Mouse (Mus musculus) CH12.LX (cell line): Measurements from ENCODE around the gene Ip6k1.

Source experiments
- BHLHE40 ChIP-seq: IDR thresholded peaks from 2 replicates; pipeline ENCODE4 v1.6.1; 2011; ENCODE audit warnings: mild to moderate bottlenecking, low read depth, low read length, improper control_type of control experiment
- CTCF ChIP-seq, 2 experiments: IDR thresholded peaks in 1 of 2; conservative IDR thresholded peaks in 1 of 2; 2 replicates each; pipeline ENCODE4 v1.5.1; 2011 to 2012; ENCODE audit warnings: low read depth in 2 of 2, low read length in 2 of 2, improper control_type of control experiment in 1 of 2, inconsistent platforms in 1 of 2, mild to moderate bottlenecking in 1 of 2, moderate library complexity in 1 of 2
- ETS1 ChIP-seq: conservative IDR thresholded peaks from 2 replicates; pipeline ENCODE4 v1.6.1; 2012; ENCODE audit warnings: low read depth, mild to moderate bottlenecking, inconsistent platforms, low read length, improper control_type of control experiment, moderate library complexity
- MAX ChIP-seq: IDR thresholded peaks from 2 replicates; pipeline ENCODE4 v1.6.1; 2011; ENCODE audit warnings: low read length, improper control_type of control experiment
- POLR2A ChIP-seq: IDR thresholded peaks from 2 replicates; pipeline ENCODE4 v1.6.1; 2011; ENCODE audit warnings: low read depth, mild to moderate bottlenecking, improper control_type of control experiment, low read length
- RAD21 ChIP-seq: IDR thresholded peaks from 2 replicates; pipeline ENCODE4 v1.6.1; 2011; ENCODE audit warnings: low read depth, mild to moderate bottlenecking, low read length, improper control_type of control experiment, moderate library complexity
- SMC3 ChIP-seq: IDR thresholded peaks from 2 replicates; pipeline ENCODE4 v1.6.1; 2011; ENCODE audit warnings: low read depth, low read length, improper control_type of control experiment
- ZC3H11A ChIP-seq: IDR thresholded peaks from 2 replicates; pipeline ENCODE4 v1.6.1; 2012; ENCODE audit warnings: low read depth, mild to moderate bottlenecking, inconsistent platforms, low read length, improper control_type of control experiment
- ZMIZ1 ChIP-seq: IDR thresholded peaks from 2 replicates; pipeline ENCODE4 v1.6.1; 2012; ENCODE audit warnings: low read depth, mild to moderate bottlenecking, inconsistent platforms, low read length, improper control_type of control experiment

GRCm38 (mm10) chr9:108082549-108082948 is 80.2 kb downstream of the Ip6k1 start:
- TF ChIP-seq SMC3 = no peak
- TF ChIP-seq CTCF (conservative IDR thresholded peaks at IDR 0.05 in 1 of 2, IDR thresholded peaks at IDR 0.05 in 1 of 2; ENCODE audit: low read depth in 2 of 2, low read length in 2 of 2) = no peak
- no peak for TF ChIP-seq POLR2A
- TF ChIP-seq MAX = no peak
- no peak for TF ChIP-seq BHLHE40
- TF ChIP-seq RAD21 = no peak
- TF ChIP-seq ZC3H11A = no peak
- no peak for TF ChIP-seq ETS1
- no peak for TF ChIP-seq ZMIZ1
